Mouse (Mus musculus) heart, adult 2 months (tissue): ENCODE measurements around the gene Mapkap1. TPM values are rescaled to one million over a fixed set of nuclear protein-coding genes. Genes with fewer than 3 reads are reported as not detected.
A peak's percentile ranks its signal among the peaks of the same experiment; 100 is the strongest.

Experiments used
- DNase-seq, 2 experiments: peaks; one replicate each; pipeline ENCODE4 v3.0.0; 2021
- H3K27ac ChIP-seq: fragments of 200-600 bp; 2 replicates; pipeline ENCODE4 v1.8.1; 2022
- H3K27me3 ChIP-seq: fragments of 200-500 bp; 2 replicates; pipeline ENCODE4 v1.6.1; 2012; ENCODE audit warnings: mild to moderate bottlenecking, low read length, inconsistent platforms, mixed read lengths; ENCODE audit not compliant: control insufficient read depth, insufficient read depth
- H3K36me3 ChIP-seq: fragments of 200-500 bp; 2 replicates; pipeline ENCODE4 v1.6.1; 2012; ENCODE audit warnings: low read length, inconsistent platforms; ENCODE audit not compliant: control insufficient read depth, insufficient read depth
- H3K4me1 ChIP-seq: fragments of 200-500 bp; 2 replicates; pipeline ENCODE4 v1.6.1; 2011; ENCODE audit warnings: low read length; ENCODE audit not compliant: control insufficient read depth, insufficient read depth
- H3K4me3 ChIP-seq: fragments of 200-600 bp; 2 replicates; pipeline ENCODE4 v1.8.1; 2022
- H3K79me2 ChIP-seq: fragments of 200-500 bp; replicated peaks from 2 replicates; pipeline ENCODE4 v1.6.1; 2012; ENCODE audit warnings: mild to moderate bottlenecking, inconsistent platforms, low read length, moderate library complexity, mixed read lengths; ENCODE audit not compliant: control insufficient read depth, insufficient read depth
- H3K9ac ChIP-seq: fragments of 200-500 bp; 2 replicates; pipeline ENCODE4 v1.6.1; 2012; ENCODE audit warnings: low read depth, mild to moderate bottlenecking, control low read depth, inconsistent platforms, low read length, mixed read lengths
- CTCF ChIP-seq: fragments of 200-600 bp; IDR thresholded peaks from 2 replicates; pipeline ENCODE4 v1.8.1; 2022; ENCODE audit warnings: antibody characterized with exemption, mild to moderate bottlenecking, moderate library complexity
- EP300 ChIP-seq: fragments of 200-500 bp; IDR thresholded peaks from 2 replicates; pipeline ENCODE4 v1.6.1; 2011; ENCODE audit warnings: low read depth, low read length, control low read depth; ENCODE audit not compliant: insufficient read depth
- POLR2A ChIP-seq: fragments of 200-500 bp; IDR thresholded peaks from 2 replicates; pipeline ENCODE4 v1.6.1; 2011; ENCODE audit warnings: mild to moderate bottlenecking, low read depth, low read length, control low read depth; ENCODE audit not compliant: insufficient read depth
- WGBS: fragments of 180-500 bp; shearing (Covaris S2); methylation state at CpG from one replicate; pipeline ENCODE4 v1.1.7; 2018; 5-methylcytosine and 5-hydroxymethylcytosine counted together
- intact Hi-C: fragments of 180-260 bp; cut with DNase I; formaldehyde crosslinking; loops from one replicate; pipeline ENCODE4 v1.15.1; 2025
- polyA plus RNA-seq: library from polyadenylated mRNA; depleted of rRNA; stranded (reverse); fragments of >200 nt; gene quantifications from 2 replicates; pipeline ENCODE4 v1.2.3, GENCODE M21; 2012
- total RNA-seq, 2 experiments: library from RNA; stranded (reverse); gene quantifications; 2 replicates each; pipeline ENCODE4 v1.2.3; 2021

Gene Mapkap1
- total and polyA plus RNA-seq, 3 experiments: 30.6 to 70.1 (median 63.6) TPM

- no peak for DNase-seq
- Histone ChIP-seq H3K36me3 (no peaks in the 10 kb centered on the region), H3K4me3 (no peak overlapping the region), H3K27me3 (no peaks in the 10 kb centered on the region), H3K4me1 (no peaks in the 10 kb centered on the region), H3K27ac (no peak overlapping the region), H3K79me2 (no peaks in the 10 kb centered on the region), H3K9ac (no peak overlapping the region)
- TF ChIP-seq EP300 (no peak), CTCF (no peak)
- WGBS: 65% methylated on average over 2 of the region's 2 CpGs
- intact Hi-C loops: no loop called here
Measured at GRCm38 (mm10) chr2:34378930-34379329, 27.6 kb upstream of the Mapkap1 start.

- H3K27me3 ChIP-seq: no peaks in the 10 kb centered on the region
- TF ChIP-seq CTCF: no peak
- no peak for TF ChIP-seq POLR2A
- TF ChIP-seq EP300: no peak
- no peak overlapping the region for H3K27ac ChIP-seq
- no peak overlapping the region for H3K9ac ChIP-seq
- intact Hi-C loops: no loop called here
- WGBS: 65% methylated on average over 4 of the region's 4 CpGs
- H3K4me3 ChIP-seq: no peak overlapping the region
- H3K4me1 ChIP-seq: no peaks in the 10 kb centered on the region
- H3K79me2 ChIP-seq: no peaks in the 10 kb centered on the region
- DNase-seq: no peak
- no peaks in the 10 kb centered on the region for H3K36me3 ChIP-seq
Measured at GRCm38 (mm10) chr2:34399535-34399934, 7.0 kb upstream of the Mapkap1 start.

- intact Hi-C loops: no loop called here
- H3K9ac ChIP-seq: no peak overlapping the region
Measured at GRCm38 (mm10) chr2:34407596-34407995, 1.0 kb downstream of the Mapkap1 start.

GRCm38 (mm10) chr2:34408341-34408740, 1.8 kb downstream of the Mapkap1 start:
- Histone ChIP-seq H3K27me3 (no peaks in the 10 kb centered on the region), H3K79me2 (peaks cover 7% of the 10 kb centered on the region), H3K4me3 (no peak overlapping the region), H3K27ac (no peak overlapping the region), H3K4me1 (peaks cover 2% of the 10 kb centered on the region; the same call in 1 of the 2 replicates), H3K9ac (no peak overlapping the region), H3K36me3 (no peaks in the 10 kb centered on the region; the same call in 1 of the 2 replicates)
- TF ChIP-seq CTCF: no peak
- TF ChIP-seq EP300: no peak
- no peak for TF ChIP-seq POLR2A
- 92% methylated on average over 10 of the region's 10 CpGs for WGBS
- no peak for DNase-seq
- intact Hi-C loops: no loop called here

More at GRCm38 (mm10) chr2:34407596-34407995, 1.0 kb downstream of the Mapkap1 start:
- H3K4me1 ChIP-seq: peaks cover 2% of the 10 kb centered on the region; the same call in 1 of the 2 replicates
- 46% methylated on average over 7 of the region's 7 CpGs for WGBS
- DNase-seq: no peak
- H3K79me2 ChIP-seq: peaks cover 4% of the 10 kb centered on the region; the same call in 1 of the 2 replicates
- H3K27ac ChIP-seq: no peak overlapping the region
- no peak for TF ChIP-seq EP300
- TF ChIP-seq POLR2A: no peak
- H3K4me3 ChIP-seq: peak overlapping the region; percentile 97
- H3K27me3 ChIP-seq: no peaks in the 10 kb centered on the region
- H3K36me3 ChIP-seq: no peaks in the 10 kb centered on the region; the same call in 1 of the 2 replicates

GRCm38 (mm10) chr2:34409741-34410340, 3.3 kb downstream of the Mapkap1 start:
- WGBS: 47% methylated on average over 5 of the region's 5 CpGs
- no peak overlapping the region for H3K9ac ChIP-seq

GRCm38 (mm10) chr2:34420256-34420655, 13.7 kb downstream of the Mapkap1 start:
- Histone ChIP-seq H3K36me3 (peaks cover 2% of the 10 kb centered on the region; the same call in 1 of the 2 replicates), H3K79me2 (peaks cover 2% of the 10 kb centered on the region; the same call in 1 of the 2 replicates), H3K4me3 (no peak overlapping the region), H3K4me1 (peaks cover 1% of the 10 kb centered on the region; the same call in 1 of the 2 replicates), H3K27me3 (no peaks in the 10 kb centered on the region), H3K9ac (no peak overlapping the region), H3K27ac (no peak overlapping the region)
- intact Hi-C loops: no loop called here
- 46% methylated on average over 1 of the region's 1 CpGs for WGBS
- TF ChIP-seq POLR2A (no peak), CTCF (no peak), EP300 (no peak)
- no peak for DNase-seq

More at GRCm38 (mm10) chr2:34409741-34410340, 3.3 kb downstream of the Mapkap1 start:
- no peak for DNase-seq
- no peaks in the 10 kb centered on the region; the same call in 1 of the 2 replicates for H3K36me3 ChIP-seq
- TF ChIP-seq CTCF (no peak), EP300 (no peak), POLR2A (no peak)
- no peak overlapping the region for H3K4me3 ChIP-seq
- no peak overlapping the region for H3K27ac ChIP-seq
- peaks cover 2% of the 10 kb centered on the region; the same call in 1 of the 2 replicates for H3K4me1 ChIP-seq
- no peaks in the 10 kb centered on the region for H3K27me3 ChIP-seq
- peaks cover 7% of the 10 kb centered on the region for H3K79me2 ChIP-seq
- intact Hi-C loops: no loop called here
